Mouse (Mus musculus): Measurements from ENCODE around the gene Gm39115. TPM values are rescaled to one million over a fixed set of nuclear protein-coding genes. Genes with fewer than 3 reads are reported as not detected.
"Not testable (repeated sequence)": the region's sequence is repeated elsewhere in the genome, so short reads cannot be mapped to it uniquely, and the experiment has no call there.

The Gm39115 gene
- polyA plus RNA-seq, 1 experiment from 2014 or later, result not detected

DNA sequence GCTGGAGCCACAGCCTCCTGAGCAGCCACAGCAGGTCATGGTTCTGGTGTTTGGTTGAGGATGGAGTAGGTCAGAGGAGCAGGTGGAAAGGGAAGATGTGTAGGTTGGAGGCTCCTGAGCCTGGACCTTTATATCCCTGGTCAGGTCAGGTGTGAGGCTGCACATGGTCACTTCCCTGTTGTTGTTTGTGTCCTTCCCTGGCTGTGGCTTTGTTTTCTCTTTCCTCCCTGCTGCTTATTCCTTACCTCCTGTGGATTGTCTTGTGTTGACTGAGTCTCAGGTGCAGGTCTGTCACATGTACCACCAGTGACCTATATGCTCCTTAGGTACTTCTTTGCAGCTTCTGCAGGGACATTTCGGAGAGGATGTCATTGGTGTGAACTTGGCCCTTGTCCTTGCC is 8.7 kb upstream of the Gm39115 start, which contains the start of gene Gm45337:
Gm45337 (minus strand) TSS at position 101 of the 400 bp plus-strand sequence.
- Histone ChIP-seq H3K36me3 (no peaks in the 10 kb centered on the region), H3K4me1 (replicated peaks) (no peaks in the 10 kb centered on the region), H3K4me2 (no peak within 1 kb of the TSS), H3K4me3 (no peak within 1 kb of the TSS), H3K9ac (no peak within 1 kb of the TSS), H3K27ac (replicated peaks) (no peak within 1 kb of the TSS), H3K27me3 (no peaks in the 10 kb centered on the region), H3K9me3 (no peaks in the 10 kb centered on the region)
- 63% methylated on average over 1 of the region's 1 CpGs for WGBS
- no peak for ATAC-seq (ENCODE audit: low FRiP score, low read depth)

- not testable (repeated sequence) for H3K36me3 ChIP-seq; H3K9ac ChIP-seq; H3K9me3 ChIP-seq; H3K4me2 ChIP-seq; ATAC-seq (ENCODE audit: low FRiP score, low read depth); H3K4me3 ChIP-seq; H3K27me3 ChIP-seq; H3K4me1 ChIP-seq (replicated peaks); H3K27ac ChIP-seq (replicated peaks)
- 76% methylated on average over 1 of the region's 1 CpGs for WGBS
These were observed 7.7 kb upstream of the Gm39115 start for GRCm38 (mm10) chr7:142143506-142144010.

- H3K4me2 ChIP-seq, result no peak overlapping the region
- no peak overlapping the region for H3K9ac ChIP-seq
- no peaks in the 10 kb centered on the region for H3K9me3 ChIP-seq
- no peaks in the 10 kb centered on the region for H3K36me3 ChIP-seq
- ATAC-seq (ENCODE audit: low FRiP score, low read depth), result no peak
- no peaks in the 10 kb centered on the region for H3K4me1 ChIP-seq (replicated peaks)
- WGBS, result 34% methylated on average over 1 of the region's 1 CpGs
- no peak overlapping the region for H3K27ac ChIP-seq (replicated peaks)
- H3K27me3 ChIP-seq, result no peaks in the 10 kb centered on the region
- no peak overlapping the region for H3K4me3 ChIP-seq
These were observed 4.9 kb upstream of the Gm39115 start for GRCm38 (mm10) chr7:142140696-142141095.

- no peak overlapping the region for H3K4me2 ChIP-seq
- 62% methylated on average over 4 of the region's 4 CpGs for WGBS
- H3K36me3 ChIP-seq, result no peaks in the 10 kb centered on the region
- no peaks in the 10 kb centered on the region for H3K4me1 ChIP-seq (replicated peaks)
- no peak overlapping the region for H3K4me3 ChIP-seq
- H3K27ac ChIP-seq (replicated peaks), result no peak overlapping the region
- H3K9ac ChIP-seq, result no peak overlapping the region
- H3K27me3 ChIP-seq, result no peaks in the 10 kb centered on the region
- no peaks in the 10 kb centered on the region for H3K9me3 ChIP-seq
- no peak for ATAC-seq (ENCODE audit: low FRiP score, low read depth)
These were observed 1.4 kb downstream of the Gm39115 start for GRCm38 (mm10) chr7:142134206-142134995.

DNA sequence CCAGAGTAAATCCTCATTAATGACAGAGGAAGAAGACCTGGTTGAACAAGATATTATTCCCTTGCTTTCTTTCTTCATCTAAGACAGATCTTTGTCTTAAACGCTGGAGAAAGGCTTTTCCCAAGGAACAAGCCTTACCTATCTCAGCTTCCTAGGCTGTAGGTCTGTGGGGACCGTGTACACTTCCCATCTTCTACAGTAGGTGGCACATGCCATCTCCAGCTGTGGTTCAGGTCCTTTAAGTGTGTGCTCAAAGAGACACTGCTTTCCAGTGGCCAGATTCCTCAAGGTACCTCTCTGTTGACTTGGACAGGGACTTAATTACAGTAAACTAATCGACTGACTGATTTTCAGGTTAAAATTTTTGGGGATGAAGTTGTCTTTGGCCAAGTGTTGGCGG is 7.0 kb downstream of the Gm39115 start:
- WGBS, result 68% methylated on average over 4 of the region's 4 CpGs
- no peak for ATAC-seq (ENCODE audit: low FRiP score, low read depth)

GRCm38 (mm10) chr7:142120629-142121028 is 15.2 kb downstream of the Gm39115 start, which contains the start of gene Gm45618:
Gene Gm45618 (minus strand): TSS chr7:142120729.
- not testable (repeated sequence) for H3K4me2 ChIP-seq; H3K27me3 ChIP-seq; H3K36me3 ChIP-seq; H3K4me1 ChIP-seq (replicated peaks); H3K4me3 ChIP-seq; H3K9ac ChIP-seq; ATAC-seq (ENCODE audit: low FRiP score, low read depth); H3K27ac ChIP-seq (replicated peaks); H3K9me3 ChIP-seq
- WGBS, result 90% methylated on average over 1 of the region's 1 CpGs

More for the DNA sequence above, 7.0 kb downstream of the Gm39115 start:
- H3K9ac ChIP-seq, result no peak overlapping the region
- H3K27me3 ChIP-seq, result no peaks in the 10 kb centered on the region
- no peaks in the 10 kb centered on the region for H3K36me3 ChIP-seq
- no peaks in the 10 kb centered on the region for H3K9me3 ChIP-seq
- no peaks in the 10 kb centered on the region for H3K4me1 ChIP-seq (replicated peaks)
- no peak overlapping the region for H3K4me3 ChIP-seq
- H3K27ac ChIP-seq (replicated peaks), result no peak overlapping the region
- no peak overlapping the region for H3K4me2 ChIP-seq

DNA sequence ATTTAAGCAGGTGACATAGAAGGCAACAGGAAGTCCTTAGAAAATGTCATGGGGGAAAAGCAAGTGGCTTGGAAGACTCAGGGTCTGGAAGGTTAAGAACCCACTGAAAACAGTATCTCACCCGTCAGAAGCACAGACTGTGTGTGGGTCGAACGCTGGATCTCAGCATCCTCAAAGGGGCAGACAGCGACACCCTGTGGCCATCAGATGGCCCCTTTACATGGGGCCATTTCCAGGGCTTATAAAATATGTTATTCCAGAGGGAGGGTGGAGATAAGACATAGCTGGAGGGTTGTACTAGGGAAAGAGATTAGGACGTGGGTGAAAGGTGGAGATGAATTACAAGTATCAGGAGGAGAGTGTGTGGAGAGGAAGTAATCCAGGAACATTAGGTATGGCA is 16.2 kb downstream of the Gm39115 start:
- no peaks in the 10 kb centered on the region for H3K36me3 ChIP-seq
- no peak overlapping the region for H3K4me3 ChIP-seq
- no peak for ATAC-seq (ENCODE audit: low FRiP score, low read depth)
- no peak overlapping the region for H3K9ac ChIP-seq
- H3K4me1 ChIP-seq (replicated peaks), result no peaks in the 10 kb centered on the region
- 22% methylated on average over 5 of the region's 5 CpGs for WGBS
- no peak overlapping the region for H3K27ac ChIP-seq (replicated peaks)
- no peaks in the 10 kb centered on the region for H3K9me3 ChIP-seq
- H3K4me2 ChIP-seq, result no peak overlapping the region
- H3K27me3 ChIP-seq, result no peaks in the 10 kb centered on the region

- Histone ChIP-seq H3K36me3 (no peaks in the 10 kb centered on the region), H3K27ac (replicated peaks) (no peak overlapping the region), H3K9ac (no peak overlapping the region), H3K4me2 (no peak overlapping the region), H3K9me3 (no peaks in the 10 kb centered on the region), H3K4me3 (no peak overlapping the region), H3K27me3 (no peaks in the 10 kb centered on the region), H3K4me1 (replicated peaks) (no peaks in the 10 kb centered on the region)
- no peak for ATAC-seq (ENCODE audit: low FRiP score, low read depth)
- 55% methylated on average over 5 of the region's 5 CpGs for WGBS
These were observed 31.1 kb downstream of the Gm39115 start for GRCm38 (mm10) chr7:142104747-142105146.

DNA sequence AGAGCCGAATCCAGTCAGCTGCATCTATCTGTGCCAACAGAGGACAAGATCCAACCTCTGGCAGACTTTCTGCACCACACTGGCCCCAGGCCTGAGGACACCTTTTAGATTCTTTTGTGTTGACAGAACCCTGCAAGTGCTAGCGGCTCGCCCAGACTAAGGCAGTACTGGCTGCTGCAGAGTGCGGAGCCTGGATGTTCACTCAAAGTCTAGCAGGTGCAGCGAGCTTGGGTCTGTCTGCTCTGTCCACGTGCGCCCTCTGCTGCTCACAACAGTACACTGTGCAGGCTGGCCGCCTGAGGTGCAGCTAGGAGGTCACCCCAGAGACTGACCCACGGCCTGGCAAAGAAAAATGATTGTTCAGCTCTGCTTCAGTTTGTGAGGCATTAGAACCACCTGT is 38.1 kb downstream of the Gm39115 start:
- ATAC-seq (ENCODE audit: low FRiP score, low read depth), result peak; percentile 57; the same call in 1 of the 2 replicates
- Histone ChIP-seq H3K4me2 (peak overlapping the region; percentile 37), H3K9me3 (no peaks in the 10 kb centered on the region), H3K9ac (no peak overlapping the region), H3K27ac (replicated peaks) (no peak overlapping the region), H3K36me3 (no peaks in the 10 kb centered on the region), H3K4me1 (replicated peaks) (peaks cover 29% of the 10 kb centered on the region), H3K27me3 (no peaks in the 10 kb centered on the region), H3K4me3 (peak overlapping the region; percentile 16; the same call in 1 of the 2 replicates)
- 8% methylated on average over 9 of the region's 9 CpGs for WGBS

DNA sequence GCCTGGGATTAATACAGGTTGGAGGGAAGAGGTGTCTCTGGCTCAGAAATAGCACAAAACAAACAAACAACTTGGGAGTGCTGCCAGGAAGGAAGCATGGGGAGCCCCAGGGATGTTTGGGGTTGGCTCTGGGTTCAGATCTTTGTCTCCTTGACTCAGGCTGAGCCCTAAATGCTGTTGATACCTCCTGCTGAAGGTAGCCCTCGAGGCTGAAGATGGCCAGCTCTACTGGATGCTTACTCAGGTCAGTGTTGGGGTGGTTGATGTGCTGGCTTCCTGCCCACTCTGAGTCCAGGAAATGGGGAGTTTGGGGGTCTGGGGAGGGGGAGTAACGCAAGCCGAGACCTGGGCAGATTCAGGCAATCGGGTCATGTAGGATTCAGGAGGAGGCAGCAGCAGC is 39.1 kb downstream of the Gm39115 start:
- H3K9ac ChIP-seq, result 0 out of 2 replicates have a peak overlapping the region, but pooled peaks have one; percentile 9

GRCm38 (mm10) chr7:142095183-142095931 is 40.5 kb downstream of the Gm39115 start, which contains the start of gene Dusp8:
Gene Dusp8 (minus strand): TSS chr7:142095843.
- ATAC-seq (ENCODE audit: low FRiP score, low read depth), result peak; percentile 81
- WGBS, result under 1% methylated on average over 52 of the region's 63 CpGs
- H3K4me3 ChIP-seq, result peak within 1 kb of the TSS; percentile 82
- H3K27ac ChIP-seq (replicated peaks), result peak within 1 kb of the TSS; percentile 95
- H3K36me3 ChIP-seq, result no peaks in the 10 kb centered on the region
- H3K9ac ChIP-seq, result peak within 1 kb of the TSS; percentile 97
- H3K9me3 ChIP-seq, result no peaks in the 10 kb centered on the region
- H3K27me3 ChIP-seq, result no peaks in the 10 kb centered on the region
- peaks cover 53% of the 10 kb centered on the region for H3K4me1 ChIP-seq (replicated peaks)
- peak within 1 kb of the TSS; percentile 92 for H3K4me2 ChIP-seq

More for the DNA sequence above, 39.1 kb downstream of the Gm39115 start:
- ATAC-seq (ENCODE audit: low FRiP score, low read depth), result no peak
- Histone ChIP-seq H3K4me2 (peak overlapping the region; percentile 92), H3K4me3 (0 out of 2 replicates have a peak overlapping the region, but pooled peaks have one; percentile 82), H3K4me1 (replicated peaks) (peaks cover 40% of the 10 kb centered on the region), H3K27me3 (no peaks in the 10 kb centered on the region), H3K36me3 (no peaks in the 10 kb centered on the region), H3K27ac (replicated peaks) (no peak overlapping the region), H3K9me3 (no peaks in the 10 kb centered on the region)
- 82% methylated on average over 4 of the region's 4 CpGs for WGBS

All from hindbrain, embryonic 15.5 days (tissue).